Mouse (Mus musculus) lung, adult 2 months (tissue): ENCODE results near the gene Polr3g.

ENCODE experiments used
- CTCF ChIP-seq: fragments of 200-500 bp; IDR thresholded peaks from 2 replicates; pipeline ENCODE4 v1.5.1; 2011; ENCODE audit warnings: mild to moderate bottlenecking, low read length, control low read depth; ENCODE audit not compliant: insufficient read depth
- POLR2A ChIP-seq: fragments of 200-500 bp; IDR thresholded peaks from 2 replicates; pipeline ENCODE4 v1.6.1; 2011; ENCODE audit warnings: low read depth, mild to moderate bottlenecking, control low read depth, low read length, borderline replicate concordance; ENCODE audit errors: extremely low read depth

DNA sequence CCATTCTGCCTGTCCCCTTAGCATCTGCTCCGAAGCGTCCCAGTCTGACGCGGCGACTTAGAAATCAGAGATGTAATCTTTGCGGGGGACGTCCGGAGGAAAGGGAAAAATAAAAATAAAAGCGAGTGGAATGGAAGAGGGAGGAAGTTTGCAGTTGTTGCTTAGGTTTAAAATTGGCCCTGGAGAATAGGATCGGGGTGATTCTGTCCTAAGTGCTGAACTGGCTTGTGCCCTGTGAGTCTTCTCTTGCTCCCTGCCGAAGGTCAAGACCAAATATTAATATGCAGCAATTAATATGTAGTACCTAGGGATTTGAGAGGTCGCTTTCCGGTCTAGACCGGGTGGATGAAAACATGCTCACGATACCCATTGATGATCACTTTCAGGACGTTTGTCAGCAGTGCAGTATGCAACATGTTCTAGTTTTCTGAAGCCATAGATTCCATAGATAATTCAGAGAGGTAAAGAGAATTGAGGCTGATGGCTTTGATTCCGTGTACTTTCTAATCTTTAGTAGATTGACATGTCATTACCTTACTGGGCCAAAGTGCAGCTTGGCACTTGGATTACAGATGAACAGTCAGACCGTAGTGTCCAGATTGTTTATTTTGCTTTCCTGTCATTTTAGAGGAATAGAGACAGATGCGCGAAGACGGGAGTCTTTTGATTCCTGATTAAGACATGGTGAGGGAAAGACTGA is 52.6 kb downstream of the Polr3g start:
- no peak for TF ChIP-seq CTCF
- TF ChIP-seq POLR2A = no peak
